Mouse (Mus musculus): ENCODE results near the gene Cdkn2c.

Cdkn2c gene

GRCm38 (mm10) chr4:109657021-109657850 lies 9.8 kb downstream of the Cdkn2c start:
- DNase-seq (ENCODE audit: low read depth, low spot score): peak; percentile 51

- no peak for DNase-seq (ENCODE audit: low read depth, low spot score)
Measured at GRCm38 (mm10) chr4:109656301-109656700, 10.7 kb downstream of the Cdkn2c start.

GRCm38 (mm10) chr4:109655738-109656137 lies 11.3 kb downstream of the Cdkn2c start:
- no peak for DNase-seq (ENCODE audit: low read depth, low spot score)

- DNase-seq (ENCODE audit: low read depth, low spot score): no peak
Measured at GRCm38 (mm10) chr4:109654701-109655100, 12.3 kb downstream of the Cdkn2c start.

GRCm38 (mm10) chr4:109653251-109653650 lies 13.7 kb downstream of the Cdkn2c start:
- DNase-seq (ENCODE audit: low read depth, low spot score): no peak

GRCm38 (mm10) chr4:109649331-109649730 lies 17.7 kb downstream of the Cdkn2c start:
- no peak for DNase-seq (ENCODE audit: low read depth, low spot score)

- DNase-seq (ENCODE audit: low read depth, low spot score): no peak
Measured at GRCm38 (mm10) chr4:109647281-109647680, 19.7 kb downstream of the Cdkn2c start.

GRCm38 (mm10) chr4:109641451-109641850 lies 25.5 kb downstream of the Cdkn2c start:
- no peak for DNase-seq (ENCODE audit: low read depth, low spot score)

- DNase-seq (ENCODE audit: low read depth, low spot score): no peak
Measured at GRCm38 (mm10) chr4:109640141-109640540, 26.8 kb downstream of the Cdkn2c start.

GRCm38 (mm10) chr4:109639356-109639755 lies 27.6 kb downstream of the Cdkn2c start:
- no peak for DNase-seq (ENCODE audit: low read depth, low spot score)

GRCm38 (mm10) chr4:109634971-109635370 lies 32.0 kb downstream of the Cdkn2c start:
- DNase-seq (ENCODE audit: low read depth, low spot score): no peak

- DNase-seq (ENCODE audit: low read depth, low spot score): no peak
Measured at GRCm38 (mm10) chr4:109631029-109631428, 36.0 kb downstream of the Cdkn2c start.

GRCm38 (mm10) chr4:109630215-109630614 lies 36.8 kb downstream of the Cdkn2c start:
- no peak for DNase-seq (ENCODE audit: low read depth, low spot score)

- DNase-seq (ENCODE audit: low read depth, low spot score): no peak
Measured at GRCm38 (mm10) chr4:109612596-109612995, 54.4 kb downstream of the Cdkn2c start.
